Mouse (Mus musculus): ENCODE results near the gene Krt4. TPM values are rescaled to one million over a fixed set of nuclear protein-coding genes. Genes with fewer than 3 reads are reported as not detected.

The Krt4 gene
- total RNA-seq, 2 experiments from 2014 or later, result not detected

DNA sequence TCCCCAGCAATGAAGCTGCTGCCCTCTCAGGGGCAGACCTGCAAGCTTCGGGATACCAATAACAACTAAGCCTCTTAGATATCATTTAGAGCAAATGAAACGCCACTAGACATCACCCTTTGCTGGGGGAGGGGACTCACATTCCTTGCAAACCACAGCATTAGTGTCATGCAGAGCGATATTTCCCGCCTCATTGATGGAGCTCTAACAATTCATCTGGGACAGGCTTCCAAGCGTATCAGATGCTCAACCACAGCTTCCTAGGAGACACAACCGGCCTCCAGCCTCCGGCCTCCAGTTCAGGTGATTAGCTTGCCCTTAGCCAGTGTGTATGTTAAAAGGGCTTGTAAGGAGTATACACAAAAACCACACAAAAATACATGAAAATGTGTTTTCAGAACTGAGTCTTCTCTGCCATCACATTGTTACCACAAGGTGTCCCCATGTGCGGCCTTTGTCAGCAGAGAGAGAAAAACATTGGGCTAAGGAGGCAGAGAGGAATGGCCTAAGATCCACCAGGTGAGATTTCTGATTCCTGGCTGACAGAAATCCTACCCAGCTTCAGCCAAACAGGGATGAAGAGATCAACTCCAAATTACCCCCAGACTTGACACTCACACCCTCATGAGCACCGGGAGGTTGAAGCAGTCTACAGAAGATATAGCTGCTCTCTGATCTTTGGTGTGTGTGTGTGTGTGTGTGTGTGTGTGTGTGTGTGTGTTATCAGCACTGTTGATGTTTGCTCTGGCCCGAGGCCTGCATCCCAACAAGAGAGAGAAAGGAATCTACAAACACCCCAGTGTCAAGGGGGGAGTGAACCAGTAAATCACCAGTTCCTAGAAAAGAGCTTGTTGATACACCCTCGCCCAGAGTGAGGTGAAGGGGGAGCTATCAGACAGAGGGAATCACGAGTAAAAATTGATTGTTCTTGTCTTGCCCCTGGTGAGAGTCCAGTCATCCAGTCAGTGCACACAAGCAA is 22.1 kb downstream of the Krt4 start:
- intact Hi-C loops (cut with DNase I), result no loop called here
- no peak for DNase-seq (ENCODE audit: low spot score in 2 of 2)

DNA sequence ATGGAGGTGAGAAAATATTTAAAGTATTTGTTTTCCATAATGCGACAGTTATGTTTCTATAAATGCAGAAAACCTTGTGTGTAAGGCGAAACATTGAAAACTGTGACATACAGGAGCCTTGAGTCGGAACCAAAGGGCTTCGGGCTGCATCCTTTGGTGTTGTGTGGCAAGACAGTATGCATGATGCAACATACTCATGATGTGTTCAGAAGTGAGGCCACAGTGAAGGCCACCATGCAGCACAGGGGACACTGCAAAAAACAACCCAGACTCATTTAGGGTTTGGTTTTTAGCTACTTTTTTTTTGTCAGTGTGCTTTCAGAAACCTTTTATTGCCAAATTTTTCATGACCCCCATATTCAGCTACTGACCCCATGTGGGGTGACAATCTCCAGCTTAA is 29.3 kb downstream of the Krt4 start:
- intact Hi-C loops (cut with DNase I), result loop anchor here (5.0 kb wide), 1 partner anchor 162 kb away; no protein-coding TSS in a partner anchor
- no peak for DNase-seq (ENCODE audit: low spot score in 2 of 2)

- intact Hi-C loops (cut with DNase I), result no loop called here
- no peak for DNase-seq (ENCODE audit: low spot score in 2 of 2)
Observed at GRCm38 (mm10) chr15:101892820-101893219, 31.7 kb downstream of the Krt4 start, which contains the start of gene Krt76. Gene Krt76, minus strand, starts transcription at chr15:101892920.

DNA sequence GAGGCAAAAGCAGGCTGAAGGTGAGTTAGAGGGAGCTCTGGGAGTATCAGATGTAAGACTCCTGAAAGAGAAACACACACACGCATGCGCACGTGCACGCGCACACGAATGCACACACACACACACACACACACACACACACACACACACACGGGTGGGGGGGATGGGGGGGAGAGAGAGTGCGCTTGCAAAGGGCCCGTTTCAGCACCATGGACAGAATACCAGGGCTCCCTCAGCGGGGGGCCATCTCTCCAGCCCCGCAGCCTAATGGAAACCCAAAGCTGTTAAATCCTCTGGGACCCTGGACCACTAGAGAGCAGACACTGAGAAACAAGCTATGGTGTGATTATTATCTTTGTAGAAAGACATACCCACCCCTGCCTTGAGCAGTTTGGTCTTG is 44.8 kb downstream of the Krt4 start:
- intact Hi-C loops (cut with DNase I), result loop anchor here (5.0 kb wide), 1 partner anchor 77 kb away; the partner anchor contains the start of gene Krt73
- no peak for DNase-seq (ENCODE audit: low spot score in 2 of 2)

DNA sequence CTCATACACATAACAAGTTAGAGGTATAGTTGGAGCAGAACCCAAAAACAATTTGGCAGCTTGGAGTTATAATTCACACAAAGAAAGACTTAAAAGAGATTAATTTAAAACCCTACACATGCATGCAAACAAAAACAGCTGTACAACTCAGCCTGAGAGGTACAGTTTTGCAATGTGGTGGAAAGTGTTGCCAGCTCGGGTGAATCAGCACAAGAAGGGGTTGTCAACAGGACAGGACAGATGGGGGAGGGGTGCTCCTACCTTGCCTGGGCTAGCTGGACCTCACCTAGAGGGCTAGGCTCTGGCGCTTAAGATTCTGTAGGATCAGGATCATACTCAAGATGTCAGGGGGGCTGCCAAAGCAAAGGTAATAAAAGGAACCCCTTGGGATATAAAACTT is 46.5 kb downstream of the Krt4 start:
- intact Hi-C loops (cut with DNase I), result loop anchor here (5.0 kb wide), 1 partner anchor 76 kb away; the partner anchor contains the start of gene Krt73
- DNase-seq (ENCODE audit: low spot score in 2 of 2), result no peak

DNA sequence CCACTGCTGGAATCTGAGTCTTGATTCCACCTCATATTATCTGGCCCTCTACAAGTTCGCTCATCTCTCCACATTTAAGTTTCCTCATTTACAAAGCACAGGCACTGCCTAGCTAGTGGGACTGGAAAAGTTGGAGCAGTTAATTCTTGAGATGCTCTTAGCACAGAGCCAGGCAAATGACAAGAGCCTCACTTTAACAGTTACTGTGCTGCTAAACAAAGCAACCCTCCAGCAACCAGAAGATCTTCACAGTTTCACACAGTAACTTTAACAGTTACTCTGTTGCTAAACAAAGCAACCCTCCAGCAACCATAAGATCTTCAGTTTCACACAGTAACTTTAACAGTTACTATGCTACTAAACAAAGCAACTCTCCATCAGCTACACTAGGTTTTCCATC is 50.2 kb downstream of the Krt4 start:
- no peak for DNase-seq (ENCODE audit: low spot score in 2 of 2)
- intact Hi-C loops (cut with DNase I), result no loop called here

GRCm38 (mm10) chr15:101873231-101873630 is 51.3 kb downstream of the Krt4 start:
- peak in 1 of 2 experiments; percentile 60 for DNase-seq (ENCODE audit: low spot score in 2 of 2)
- intact Hi-C loops (cut with DNase I), result no loop called here

- DNase-seq (ENCODE audit: low spot score in 2 of 2), result peak; percentile 79 to 87
- intact Hi-C loops (cut with DNase I), result no loop called here
Observed at GRCm38 (mm10) chr15:101869431-101869830, 55.1 kb downstream of the Krt4 start, which contains the start of gene Krt77. Gene Krt77, minus strand, starts transcription at chr15:101869705.

Small RNAs within 50 kb of the gene (microRNA-seq; reads per million reads assigned to microRNA genes)
- 0 reads per million in 2 experiments for gene Gm44356

Other genes with a start within 250 kb of the Krt4 start
- not detected for gene Krt6b, start 244.4 kb downstream of the Krt4 start, total RNA-seq (2021)
- not detected for gene Krt6a, start 230.4 kb downstream of the Krt4 start, total RNA-seq (2021)
- gene Krt5, start 211.8 kb downstream of the Krt4 start, total RNA-seq (2021), result not detected
- gene Krt71, start 181.6 kb downstream of the Krt4 start, total RNA-seq (2021), result not detected
- not detected for gene Krt72, start 138.3 kb downstream of the Krt4 start, total RNA-seq (2021)
- gene Krt73, start 122.4 kb downstream of the Krt4 start, total RNA-seq (2021), result 1 to 10 TPM; 1.3 to 2.0 TPM
- gene Krt2, start 106.6 kb downstream of the Krt4 start, total RNA-seq (2021), result under 1 TPM; 0.16 to 0.23 TPM
- gene Krt1, start 73.9 kb downstream of the Krt4 start, total RNA-seq (2021), result 1 to 10 TPM; 2.4 to 2.5 TPM
- 10 to 100 TPM; 10.1 to 12.6 TPM for gene Krt77, start 55.0 kb downstream of the Krt4 start, total RNA-seq (2021)
- gene Krt76, start 31.8 kb downstream of the Krt4 start, total RNA-seq (2021), result not detected
- not detected for gene Krt79, start 15.6 kb upstream of the Krt4 start, total RNA-seq (2021)
- not detected for gene Krt78, start 29.6 kb upstream of the Krt4 start, total RNA-seq (2021)
- under 1 TPM in 1 of 2 experiments, not detected in 1; 0.32 TPM for gene Krt8, start 79.7 kb upstream of the Krt4 start, total RNA-seq (2021)
- gene Krt18, start 103.4 kb upstream of the Krt4 start, total RNA-seq (2021), result under 1 TPM in 1 of 2 experiments, not detected in 1; 0.69 TPM
- gene Eif4b, start 149.0 kb upstream of the Krt4 start, total RNA-seq (2021), result 100 to 1,000 TPM; 157 to 161 TPM
- 10 to 100 TPM; 11.8 to 19.1 TPM for gene Tns2, start 175.7 kb upstream of the Krt4 start, total RNA-seq (2021)
- 100 to 1,000 TPM; 142 to 146 TPM for gene Spryd3, start 211.5 kb upstream of the Krt4 start, total RNA-seq (2021)
- 10 to 100 TPM; 36.5 to 43.1 TPM for gene Igfbp6, start 219.6 kb upstream of the Krt4 start, total RNA-seq (2021)
- gene Soat2, start 225.8 kb upstream of the Krt4 start, total RNA-seq (2021), result under 1 TPM in 1 of 2 experiments, not detected in 1; 0.14 TPM